Mouse (Mus musculus) ovary, postnatal 36 days (tissue): ENCODE data around the gene Grik5.
A peak's percentile ranks its signal among the peaks of the same experiment; 100 is the strongest.
"Not testable (repeated sequence)": the region's sequence is repeated elsewhere in the genome, so short reads cannot be mapped to it uniquely, and the experiment has no call there.

Experiments
- DNase-seq: peaks from one replicate; pipeline ENCODE4 v3.0.0; 2022; ENCODE audit warnings: low spot score, mixed read lengths

Grik5 gene

DNA sequence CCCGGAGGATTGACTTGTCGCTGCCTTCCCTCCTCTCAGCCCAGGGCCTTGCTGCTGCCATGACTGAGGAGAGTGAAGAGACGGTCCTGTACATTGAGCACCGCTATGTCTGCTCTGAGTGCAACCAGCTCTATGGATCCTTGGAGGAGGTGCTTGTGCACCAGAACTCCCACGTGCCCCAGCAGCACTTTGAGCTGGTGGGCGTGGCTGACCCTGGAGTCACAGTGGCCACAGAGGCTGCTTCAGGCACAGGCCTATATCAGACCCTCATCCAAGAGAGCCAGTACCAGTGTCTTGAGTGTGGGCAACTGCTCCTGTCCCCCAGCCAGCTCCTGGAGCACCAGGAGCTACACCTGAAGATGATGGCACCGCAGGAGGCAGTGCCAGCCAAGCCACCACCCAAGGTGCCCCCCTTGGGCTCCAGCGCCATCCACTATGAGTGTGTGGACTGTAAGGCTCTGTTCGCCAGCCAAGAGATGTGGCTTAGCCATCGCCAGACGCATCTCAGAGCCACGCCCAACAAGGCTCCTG is 7.4 kb upstream of the Grik5 start:
- no peak for DNase-seq

DNA sequence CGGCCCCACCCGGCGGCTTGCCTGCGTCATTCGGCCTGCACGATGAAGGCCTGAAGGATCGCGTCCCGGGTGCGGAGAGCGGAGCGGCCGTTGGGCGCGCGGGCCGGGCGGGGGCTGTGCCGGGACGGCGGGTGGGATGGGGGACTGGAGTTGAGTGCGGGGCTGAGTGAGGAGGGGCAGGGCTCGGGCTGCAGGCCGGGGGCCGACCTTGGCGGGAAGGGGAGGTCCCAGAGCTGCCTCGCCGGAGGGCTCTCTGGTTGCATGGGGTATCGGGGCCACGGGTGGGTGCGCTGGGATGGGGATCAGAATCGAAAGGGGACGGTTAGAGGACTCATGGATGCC is 5.2 kb upstream of the Grik5 start:
- DNase-seq = no peak

DNA sequence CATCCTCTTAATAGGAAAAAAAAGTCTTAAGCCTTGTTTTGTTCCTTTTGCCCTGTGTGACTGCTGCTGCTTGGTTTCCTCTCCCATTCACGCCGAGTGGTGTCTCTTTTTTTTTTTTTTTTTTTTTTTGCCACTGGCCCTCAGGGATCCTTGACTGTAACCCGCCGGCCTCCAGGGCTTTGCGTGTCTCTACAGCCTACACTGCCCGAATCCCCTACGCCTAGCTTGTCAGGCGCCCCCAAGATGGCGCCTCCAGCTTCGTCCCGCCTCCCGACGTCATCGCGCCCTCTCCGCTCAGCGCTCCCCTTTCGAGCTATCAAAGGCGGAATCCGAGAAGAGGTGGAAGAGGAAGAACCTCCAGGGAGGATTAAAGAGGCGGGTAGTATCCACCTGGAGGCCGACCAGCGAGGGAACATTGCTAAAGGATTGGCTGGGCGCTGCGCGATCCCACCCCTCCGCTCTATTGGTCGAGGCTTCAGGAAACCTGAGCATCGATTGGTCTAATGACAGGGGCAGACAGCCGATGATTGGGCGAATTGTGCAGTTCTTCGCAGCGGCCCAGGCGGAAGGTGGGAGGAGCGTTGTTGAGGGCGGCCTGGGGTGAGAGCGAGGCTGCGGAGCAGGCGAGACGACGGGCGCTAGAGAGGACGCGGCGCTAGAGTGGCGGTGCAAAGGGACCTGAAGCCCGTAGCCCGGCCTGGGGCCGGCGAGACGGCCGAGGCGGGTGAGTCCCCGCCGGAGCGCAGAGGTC is 4.7 kb upstream of the Grik5 start:
- peak; percentile 95 for DNase-seq

DNA sequence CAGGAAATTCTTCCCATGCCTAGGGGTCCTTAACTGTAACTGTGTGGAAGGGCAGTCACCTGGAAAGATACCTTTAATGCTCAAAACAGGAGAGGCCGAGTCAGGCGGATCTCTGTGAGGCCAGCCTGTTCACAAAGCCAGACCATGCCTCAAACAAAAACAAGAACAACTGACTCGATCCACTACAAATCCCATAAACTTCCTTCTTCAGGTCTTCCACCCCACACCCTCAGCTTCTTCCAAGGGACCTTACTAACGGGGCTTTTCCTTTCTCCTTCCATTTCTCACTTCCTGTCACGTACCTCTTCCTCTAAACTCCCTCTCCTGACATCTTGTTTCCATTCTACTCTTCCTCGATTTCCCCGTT is 4.1 kb upstream of the Grik5 start:
- no peak for DNase-seq

DNA sequence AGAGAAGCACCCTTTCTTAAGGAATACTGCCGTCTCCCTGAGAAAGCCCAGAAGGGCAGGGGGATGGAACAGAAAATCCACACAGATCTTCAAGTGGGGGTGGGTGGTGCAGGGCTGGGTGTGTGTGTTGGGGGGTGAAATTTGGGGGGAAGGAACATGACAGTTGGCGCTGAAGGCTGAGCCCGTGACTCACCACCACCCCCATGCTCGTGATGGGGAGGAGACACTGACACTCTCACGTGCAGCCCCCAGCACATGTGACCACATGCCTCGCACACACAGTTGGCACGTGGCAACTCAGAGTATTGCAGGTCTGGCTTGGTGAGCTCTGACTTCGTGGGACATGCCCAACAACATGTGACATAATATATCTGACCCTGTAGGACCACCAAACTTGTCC is 1.8 kb upstream of the Grik5 start:
- DNase-seq = no peak

DNA sequence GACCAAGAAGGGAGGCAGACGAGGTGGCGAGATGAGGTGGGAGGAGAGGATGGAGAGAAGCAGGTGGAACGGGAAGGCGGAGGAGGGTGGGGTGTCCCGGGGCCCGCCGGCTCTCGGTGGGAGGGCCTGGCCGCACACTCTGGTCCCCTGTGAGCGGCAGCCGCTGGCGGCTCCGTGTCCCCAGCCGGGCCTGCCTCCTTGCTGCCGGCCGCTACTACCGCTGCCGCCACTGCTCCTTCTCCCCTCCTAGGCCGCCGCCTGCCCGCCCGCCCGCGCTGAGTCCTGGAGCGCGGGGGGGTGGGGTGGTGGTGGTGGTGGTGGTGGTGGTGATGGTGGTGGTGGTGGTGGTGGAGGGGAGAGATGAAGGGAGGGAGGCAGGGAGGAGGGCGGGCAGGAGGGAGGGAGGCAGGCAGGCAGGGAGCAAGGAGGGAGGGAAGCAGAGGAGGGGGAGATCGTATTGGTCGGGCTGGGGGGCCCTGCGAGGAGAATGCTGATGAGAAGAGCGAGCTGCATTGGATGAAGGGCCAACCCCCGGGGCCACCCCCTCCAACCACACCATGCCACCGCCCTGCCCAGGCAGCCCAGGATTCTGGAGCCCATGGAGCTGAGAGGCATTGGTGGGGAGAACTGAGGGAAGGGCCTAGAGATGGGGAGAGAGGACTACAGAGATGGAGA is 707 bp upstream of the Grik5 start:
- DNase-seq = peak; percentile 53

DNA sequence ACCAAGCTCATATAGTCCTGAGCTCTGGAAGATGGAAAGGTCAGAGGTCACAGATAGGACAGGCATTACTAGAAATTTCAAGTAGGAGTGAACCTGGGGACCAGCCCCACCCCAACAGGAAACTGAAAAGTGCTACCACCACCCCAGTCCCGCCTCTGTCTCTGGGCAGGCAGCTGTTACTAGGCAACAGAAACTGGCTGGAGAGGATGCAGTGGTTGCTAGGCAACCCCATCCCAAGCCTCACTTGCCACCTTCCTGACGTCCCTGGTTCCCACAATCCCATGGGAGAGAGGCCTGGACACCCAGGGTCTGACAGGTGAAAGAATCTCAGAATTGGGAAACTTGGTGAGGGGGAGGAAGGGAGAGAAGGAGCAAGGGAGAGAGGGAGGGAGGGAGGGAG is 3.4 kb downstream of the Grik5 start:
- DNase-seq = no peak

DNA sequence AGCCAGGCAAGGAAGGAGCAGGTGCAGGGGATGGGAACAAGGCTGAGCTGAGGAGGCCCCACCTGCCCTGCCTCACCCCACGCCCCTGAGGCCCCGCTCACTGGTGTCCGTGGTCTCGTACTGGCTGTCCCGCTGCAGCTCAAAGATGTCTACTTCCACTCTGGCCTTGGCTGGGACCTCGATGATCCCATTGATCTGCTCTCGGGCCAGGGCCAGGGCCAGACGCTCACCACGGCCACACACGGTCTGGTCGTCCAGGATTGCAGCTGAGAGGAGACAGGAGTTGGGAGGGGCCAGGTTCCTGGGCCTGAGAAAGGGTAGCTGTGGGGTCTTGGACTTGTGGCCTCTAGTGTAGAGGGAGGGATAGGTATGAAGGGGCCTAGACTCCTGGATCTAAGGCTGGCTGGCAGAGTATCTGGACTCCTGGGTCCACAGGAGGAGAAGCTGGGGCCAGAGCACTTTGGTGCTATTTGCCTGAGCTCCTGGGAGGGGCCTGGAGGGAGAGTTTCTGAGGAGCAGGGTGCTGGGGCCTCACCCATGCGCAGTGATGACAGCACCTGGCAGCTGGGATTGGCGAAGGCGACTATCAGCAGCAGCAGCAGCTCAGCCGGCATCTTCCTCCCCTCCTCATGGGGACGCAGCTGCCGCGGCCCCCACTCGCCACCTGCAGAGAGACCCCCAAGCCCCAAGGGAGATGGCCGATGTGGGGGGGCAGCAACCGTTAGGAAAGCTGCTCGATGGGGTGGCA is 4.1 kb downstream of the Grik5 start:
- no peak for DNase-seq

DNA sequence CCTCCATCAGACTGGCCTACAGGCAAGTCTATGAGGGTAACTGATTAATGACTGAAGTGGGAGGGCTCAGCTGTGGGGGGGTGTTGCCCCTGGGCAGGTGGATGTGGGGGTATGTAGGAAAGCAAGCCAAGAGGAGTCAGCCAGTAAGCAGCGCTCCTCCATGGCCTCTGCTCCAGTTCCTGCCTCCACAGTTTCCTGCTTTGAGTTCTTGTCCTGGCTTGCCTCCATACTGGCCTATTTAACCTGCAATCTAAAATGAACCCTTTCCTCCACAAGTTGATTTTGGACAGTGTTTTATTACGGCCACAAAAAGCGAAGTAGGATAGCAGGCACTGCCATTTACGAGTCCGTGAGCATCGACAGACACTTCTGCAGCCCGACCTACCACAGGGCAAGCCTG is 4.8 kb downstream of the Grik5 start:
- DNase-seq = no peak

DNA sequence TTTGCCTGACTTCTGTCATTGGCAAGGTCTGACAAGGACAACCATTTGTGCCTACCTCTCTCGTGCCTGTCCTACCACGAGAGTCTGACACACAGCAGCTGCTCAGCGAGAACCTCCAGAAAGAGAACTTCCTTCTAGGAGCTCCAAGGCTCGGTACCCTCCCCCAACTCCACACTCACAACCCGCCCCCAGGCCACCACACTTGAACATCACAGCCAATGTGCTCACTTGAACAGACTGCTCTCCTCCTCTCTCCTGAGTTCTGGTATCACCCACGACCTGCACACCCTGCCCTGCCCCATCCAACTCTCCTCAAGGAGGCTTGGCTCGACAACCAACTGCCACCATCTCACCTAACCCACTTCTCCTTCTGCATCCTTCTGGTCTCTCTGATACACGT is 8.2 kb downstream of the Grik5 start:
- DNase-seq = no peak

DNA sequence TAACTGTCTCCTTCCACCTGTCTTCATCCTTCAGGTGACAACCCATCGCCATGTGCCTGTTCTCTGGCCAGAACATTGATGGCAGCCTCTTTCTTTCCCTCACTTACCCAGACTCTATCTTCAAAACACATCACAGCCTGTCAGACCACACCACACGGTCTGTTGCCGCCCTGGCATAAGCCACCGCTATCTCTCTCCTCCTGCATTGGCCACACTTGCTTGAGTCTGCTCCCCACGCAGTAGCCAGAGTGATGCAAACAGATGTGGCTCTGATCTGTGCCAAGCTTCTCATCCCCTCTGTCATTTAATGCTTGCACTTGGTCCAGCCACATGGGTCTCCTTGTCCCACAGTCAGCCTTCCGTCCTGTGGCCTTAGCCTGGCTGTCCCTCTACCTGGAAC is 8.8 kb downstream of the Grik5 start:
- no peak for DNase-seq

DNA sequence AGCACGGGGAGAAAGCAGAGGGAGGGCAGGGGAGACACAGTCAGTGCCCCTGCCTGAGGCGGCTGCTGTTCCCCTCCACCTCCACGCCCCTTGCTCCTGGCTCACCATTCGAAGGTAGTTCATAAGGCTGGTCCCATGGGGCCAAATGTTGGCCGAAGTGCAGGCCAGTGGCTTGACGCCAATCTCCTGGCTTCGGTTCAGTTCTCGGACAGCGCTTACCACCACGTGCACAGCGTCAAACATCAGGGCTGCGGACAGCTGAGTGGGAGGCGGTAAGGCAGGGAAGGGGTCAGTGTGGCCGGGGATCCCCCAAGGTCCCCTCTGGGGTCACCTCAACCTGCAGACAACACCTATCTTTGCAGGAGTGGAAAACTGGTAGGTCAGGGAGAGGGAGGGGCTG is 13.3 kb downstream of the Grik5 start:
- no peak for DNase-seq

DNA sequence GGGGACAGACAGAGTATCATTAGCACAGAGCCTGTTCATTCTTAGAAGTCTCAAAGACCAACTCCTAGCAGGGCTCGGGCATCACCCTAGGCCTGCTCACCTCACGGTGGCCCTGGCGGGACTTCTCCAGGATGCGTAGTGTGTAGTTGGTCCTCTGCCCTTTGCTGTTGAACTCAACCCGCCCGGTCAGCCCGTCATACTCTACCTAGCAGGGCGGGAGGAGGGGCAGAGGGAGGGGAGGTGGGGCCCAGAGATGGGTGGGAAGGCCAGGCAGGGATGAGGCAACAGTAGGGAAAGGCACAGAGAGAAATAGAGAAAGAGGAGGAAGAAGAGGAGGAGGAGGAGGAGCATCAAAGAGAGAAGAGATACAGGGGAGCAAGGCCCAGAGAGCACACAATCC is 13.8 kb downstream of the Grik5 start:
- no peak for DNase-seq

DNA sequence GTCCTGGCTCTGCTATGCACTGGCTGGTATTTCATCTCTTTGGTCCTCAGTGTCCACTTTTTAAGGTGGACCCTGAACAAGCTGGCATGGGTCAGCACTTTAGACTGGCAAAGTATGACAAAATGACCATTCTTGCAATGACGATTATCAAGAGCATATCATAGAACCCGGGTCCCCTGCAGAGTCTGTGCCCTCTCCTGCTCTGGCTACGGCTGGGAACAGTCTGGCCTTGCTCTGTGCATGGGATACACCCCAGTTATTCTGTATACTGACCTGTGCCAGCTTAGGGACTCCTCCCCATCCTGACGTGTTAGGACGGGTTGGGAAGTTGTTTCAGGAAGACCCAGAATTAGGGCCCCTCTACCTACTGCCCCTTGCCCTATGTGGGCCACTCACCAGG is 14.3 kb downstream of the Grik5 start:
- no peak for DNase-seq

DNA sequence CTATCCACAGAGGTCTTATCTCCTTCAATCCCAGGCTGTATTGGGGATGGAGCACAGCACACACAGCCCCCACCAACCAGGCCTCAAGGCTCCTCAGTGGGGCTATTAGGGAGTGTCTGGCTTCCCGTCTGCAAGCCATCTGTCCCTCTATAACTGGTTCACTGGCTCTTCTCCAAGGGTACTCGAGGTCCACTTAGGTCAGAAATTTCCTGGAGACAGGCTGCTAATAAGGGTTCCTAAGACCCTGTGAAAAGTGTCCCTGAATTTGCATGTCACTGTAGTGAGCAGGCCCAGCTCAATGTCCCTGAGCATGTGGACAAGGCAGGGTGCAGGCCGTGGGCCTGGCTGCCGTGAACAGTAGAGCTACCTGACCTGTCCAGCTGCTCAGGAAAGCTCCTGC is 15.2 kb downstream of the Grik5 start:
- no peak for DNase-seq

DNA sequence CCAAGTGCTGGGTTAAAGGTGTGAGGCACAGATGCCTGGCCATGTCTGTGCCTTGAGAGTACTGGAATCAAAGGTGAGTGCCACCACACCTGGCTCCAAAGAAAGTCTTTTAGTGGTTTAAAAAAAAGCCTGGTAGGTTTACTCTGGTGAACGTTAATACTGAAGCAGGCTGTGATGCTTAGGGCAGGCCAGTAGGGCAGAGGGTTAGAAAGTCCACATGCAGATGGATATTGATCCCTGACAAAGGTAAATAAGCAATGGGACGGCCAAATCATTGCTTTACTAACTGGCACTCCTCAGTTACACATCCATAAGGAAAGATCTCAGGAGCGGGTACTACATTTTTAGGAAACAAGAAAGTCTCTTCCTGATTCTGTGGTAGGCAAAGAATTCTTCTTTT is 19.6 kb downstream of the Grik5 start:
- DNase-seq = no peak

DNA sequence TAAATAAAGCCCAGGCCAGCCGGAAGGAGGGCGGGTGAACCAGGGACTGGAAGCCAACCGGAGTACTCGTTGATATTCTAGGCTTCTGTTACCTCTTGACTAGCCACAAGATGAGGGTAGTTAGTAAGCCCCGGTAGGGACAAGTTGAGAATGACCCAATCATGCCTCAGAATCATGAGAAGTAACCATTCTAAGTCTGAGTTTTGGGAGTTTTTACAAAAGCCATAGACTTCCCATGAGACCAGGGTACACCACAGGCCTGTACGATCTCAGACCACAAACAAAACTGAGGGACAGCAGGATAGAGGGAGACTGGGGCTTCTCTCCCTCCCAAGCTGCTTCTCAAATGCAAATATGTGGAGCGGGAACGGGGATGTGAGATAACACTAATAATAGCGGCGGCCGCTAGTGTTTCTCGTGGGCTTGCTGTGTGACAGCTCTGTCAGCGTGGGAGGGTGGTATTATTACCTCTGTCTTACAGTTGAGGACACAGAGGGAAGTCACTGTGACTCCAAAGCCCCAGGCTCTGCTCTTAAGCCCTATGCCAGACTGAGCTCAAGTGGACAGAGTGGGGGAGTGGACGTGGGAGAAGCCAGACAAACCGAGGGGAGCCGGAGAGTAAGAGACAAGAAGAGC is 22.7 kb downstream of the Grik5 start:
- DNase-seq = no peak

DNA sequence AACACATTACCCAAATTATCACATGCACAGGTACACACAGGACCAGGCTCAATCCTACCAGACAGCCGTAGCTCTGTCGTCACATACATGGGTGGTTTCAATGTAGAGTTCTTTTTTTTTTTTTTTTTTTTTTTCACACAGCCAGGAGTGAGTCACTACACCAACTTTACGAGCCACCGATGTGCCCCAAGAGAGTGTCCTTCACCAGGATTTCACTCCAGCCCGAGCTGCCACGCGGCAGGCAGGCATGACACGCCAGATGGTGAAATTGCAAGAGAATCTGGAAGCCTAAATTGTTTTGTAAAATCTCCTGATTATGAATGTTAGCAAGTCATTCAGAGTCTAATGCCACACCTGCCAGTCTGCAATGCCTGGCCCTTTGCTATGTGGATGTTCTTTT is 24.8 kb downstream of the Grik5 start:
- DNase-seq = no peak

DNA sequence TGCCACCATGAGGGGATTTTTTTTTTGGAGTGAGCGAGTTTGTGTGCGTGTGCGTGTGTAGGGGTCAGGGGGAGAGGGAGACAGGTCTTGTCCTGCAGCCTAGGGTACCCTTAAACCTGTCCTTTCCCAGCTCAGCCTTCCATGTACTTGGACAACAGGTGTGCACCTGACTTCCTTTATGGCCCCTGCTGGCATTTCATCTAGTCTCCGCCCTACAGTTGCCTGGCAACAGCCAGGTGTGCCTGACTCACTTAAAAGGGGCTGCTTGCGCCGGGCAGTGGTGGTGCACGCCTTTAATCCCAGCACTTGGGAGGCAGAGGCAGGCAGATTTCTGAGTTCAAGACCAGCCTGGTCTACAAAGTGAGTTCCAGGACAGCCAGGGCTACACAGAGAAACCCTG is 27.5 kb downstream of the Grik5 start:
- DNase-seq = not testable (repeated sequence)

DNA sequence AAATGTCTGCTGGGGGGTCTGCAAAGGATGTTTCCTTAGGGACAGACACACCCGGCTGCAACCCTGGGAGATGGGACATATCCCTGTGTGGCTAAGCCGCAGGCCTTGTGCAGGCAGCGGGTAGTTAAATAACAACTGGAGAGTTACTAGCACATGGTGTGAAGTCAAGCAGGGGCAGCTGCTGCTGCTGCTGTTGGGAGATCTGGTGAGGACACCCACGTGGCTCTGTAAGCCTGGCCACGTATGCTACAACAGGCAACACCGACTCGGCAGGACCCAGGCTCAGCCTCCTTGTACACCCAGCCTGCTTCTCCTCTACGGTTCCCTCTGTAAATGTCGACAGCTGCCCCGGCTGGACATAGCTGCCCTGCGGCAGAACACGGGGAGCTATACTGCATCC is 30.2 kb downstream of the Grik5 start:
- DNase-seq = no peak

DNA sequence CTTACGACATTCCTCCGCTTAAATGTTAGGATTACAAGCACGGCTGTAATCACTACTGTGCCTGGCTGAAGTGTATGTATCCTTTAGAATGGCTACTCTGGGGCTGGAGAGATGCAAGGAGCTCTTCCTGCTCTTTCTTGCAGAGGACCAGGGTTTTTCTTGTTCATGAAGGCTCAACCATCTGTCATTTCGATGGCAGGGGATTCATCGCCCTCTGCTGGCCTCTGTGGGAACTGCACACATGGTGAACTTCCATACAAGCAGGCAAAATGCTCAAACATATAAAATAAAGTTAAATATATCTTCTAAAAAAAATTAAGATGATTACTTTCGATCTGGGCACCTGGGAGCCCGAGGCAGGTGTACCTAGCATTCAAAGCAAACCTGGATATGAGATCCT is 36.2 kb downstream of the Grik5 start:
- peak; percentile 51 for DNase-seq

DNA sequence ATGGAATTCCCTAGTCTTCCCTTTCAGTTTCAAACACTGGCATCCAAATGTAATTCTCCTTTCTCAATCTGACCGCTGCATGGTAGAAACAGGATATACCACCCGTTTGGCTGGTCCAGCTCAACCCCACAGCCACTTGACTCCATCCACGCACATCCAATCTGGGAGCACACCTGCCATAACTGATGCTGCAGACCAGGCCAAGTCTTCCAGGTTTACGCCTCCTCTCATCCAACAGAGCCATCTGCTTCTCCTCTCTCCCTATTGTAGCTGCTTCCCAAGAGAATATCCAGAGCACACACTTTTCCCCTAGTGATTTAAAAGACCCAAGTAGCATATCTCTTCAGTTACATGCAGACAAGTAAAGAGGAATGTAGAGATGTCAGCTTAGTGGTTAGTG is 37.4 kb downstream of the Grik5 start:
- DNase-seq = no peak

DNA sequence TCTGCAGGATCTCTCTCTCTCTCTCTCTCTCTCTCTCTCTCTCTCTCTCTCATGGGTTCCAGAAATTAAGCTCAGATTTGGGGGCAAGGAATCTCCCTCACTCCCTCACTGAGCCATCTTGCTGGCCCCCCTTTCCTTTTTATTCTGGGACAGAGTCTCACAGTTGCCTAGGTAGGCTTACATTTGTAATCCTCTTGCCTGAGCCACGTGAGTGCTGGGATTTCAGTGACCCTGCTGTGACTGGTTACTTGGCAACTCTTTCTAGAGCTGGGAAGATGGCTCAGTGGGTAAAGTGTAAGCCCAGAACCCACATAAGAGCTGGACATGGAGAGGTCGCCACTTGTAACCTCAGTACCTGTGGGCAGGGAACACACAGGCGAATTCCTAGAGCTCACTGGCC is 40.6 kb downstream of the Grik5 start:
- DNase-seq = no peak
